Mouse (Mus musculus) kidney, embryonic 14.5 days (tissue): ENCODE results near the gene Rpl35. TPM values are rescaled to one million over a fixed set of nuclear protein-coding genes. Genes with fewer than 3 reads are reported as not detected.
A peak's percentile ranks its signal among the peaks of the same experiment; 100 is the strongest.

Experiments used
- ATAC-seq: fragments of 200-750 bp; cut with Nextera tagmentation; 2 replicates; pipeline ENCODE4 v1.8.0; 2017; ENCODE audit warnings: moderate number of reproducible peaks, mild to moderate bottlenecking, moderate TSS enrichment, moderate library complexity; ENCODE audit not compliant: low FRiP score, low TSS enrichment
- H3K27ac ChIP-seq: fragments of 300-500 bp; sonication (generic); 2 replicates; pipeline ENCODE4 v1.5.1; 2014; ENCODE audit warnings: low read depth, mild to moderate bottlenecking, low read length, moderate library complexity, mixed read lengths
- H3K27me3 ChIP-seq: fragments of 300-500 bp; sonication (generic); 2 replicates; pipeline ENCODE4 v1.6.1; 2014; ENCODE audit warnings: mild to moderate bottlenecking, low read length; ENCODE audit not compliant: control insufficient read depth, insufficient read depth
- H3K36me3 ChIP-seq: fragments of 300-500 bp; sonication (generic); 2 replicates; pipeline ENCODE4 v1.6.1; 2014; ENCODE audit warnings: low read length, mixed read lengths; ENCODE audit not compliant: control insufficient read depth, insufficient read depth
- H3K4me1 ChIP-seq: fragments of 300-500 bp; sonication (generic); 2 replicates; pipeline ENCODE4 v1.6.1; 2014; ENCODE audit warnings: low read length, mixed read lengths; ENCODE audit not compliant: control insufficient read depth, insufficient read depth
- H3K4me2 ChIP-seq: fragments of 300-500 bp; sonication (generic); replicated peaks from 2 replicates; pipeline ENCODE4 v1.6.1; 2014; ENCODE audit warnings: low read depth, mild to moderate bottlenecking, low read length
- H3K4me3 ChIP-seq: fragments of 300-500 bp; sonication (generic); 2 replicates; pipeline ENCODE4 v1.5.1; 2014; ENCODE audit warnings: mild to moderate bottlenecking, low read length
- H3K9ac ChIP-seq: fragments of 300-500 bp; sonication (generic); 2 replicates; pipeline ENCODE4 v1.6.1; 2014; ENCODE audit warnings: low read depth, mild to moderate bottlenecking, low read length, moderate library complexity
- H3K9me3 ChIP-seq: fragments of 300-500 bp; sonication (generic); 2 replicates; pipeline ENCODE4 v1.6.1; 2016; ENCODE audit warnings: low read length; ENCODE audit not compliant: control insufficient read depth
- WGBS: fragments of 180-500 bp; shearing (Covaris S2); extraction: QIAGEN DNeasy Blood & Tissue Kit; methylation state at CpG from one replicate; pipeline ENCODE4 v1.1.7; 2014; 5-methylcytosine and 5-hydroxymethylcytosine counted together
- polyA plus RNA-seq: library from polyadenylated mRNA; unstranded; fragments of >200 nt; fragmentation: Nextera tagmentation; extraction: Ambion mirVana; gene quantifications from 2 replicates; pipeline ENCODE4 v1.2.1, GENCODE M21; 2014

Rpl35 gene
- 1,034 and 1,450 TPM in 2 replicates for polyA plus RNA-seq

DNA sequence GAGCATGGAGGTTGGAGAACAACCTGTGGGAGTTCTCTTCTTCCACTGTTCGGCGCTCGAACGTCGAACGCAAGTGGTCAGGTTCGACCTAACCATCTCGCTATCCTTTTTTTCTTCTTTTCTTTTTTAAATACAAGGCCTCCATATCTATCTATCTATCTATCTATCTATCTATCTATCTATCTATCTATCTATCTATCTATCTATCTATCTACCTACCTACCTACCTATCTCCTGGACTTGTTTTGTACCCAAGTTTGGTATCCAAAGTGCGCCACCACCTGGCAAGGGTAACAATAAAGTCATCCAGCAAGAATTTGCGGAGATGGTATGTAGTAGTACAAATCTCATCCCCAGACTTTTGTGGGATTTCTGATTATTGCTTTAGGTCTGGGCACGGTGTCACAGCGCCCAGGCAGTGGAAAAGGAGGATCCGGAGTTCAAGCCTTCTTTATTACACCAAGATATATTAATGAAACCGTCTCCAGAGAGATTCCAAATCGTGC is at the start of gene Rpl35:
Rpl35 (minus strand) TSS at position 51 of the 506 bp plus-strand sequence.
- Histone ChIP-seq H3K27ac (peak within 1 kb of the TSS; percentile 69; the same call in 1 of the 2 replicates), H3K9me3 (no peaks in the 10 kb centered on the region), H3K4me1 (peaks cover 31% of the 10 kb centered on the region), H3K4me2 (peak within 1 kb of the TSS; percentile 97), H3K27me3 (no peaks in the 10 kb centered on the region), H3K4me3 (peak within 1 kb of the TSS; percentile 91), H3K9ac (peak within 1 kb of the TSS; percentile 93), H3K36me3 (peaks cover 33% of the 10 kb centered on the region)
- ATAC-seq, result no peak
- WGBS, result 14% methylated on average over 15 of the region's 15 CpGs

GRCm38 (mm10) chr2:39048515-39048914 is 43.1 kb upstream of the Rpl35 start:
- H3K9ac ChIP-seq, result no peak overlapping the region
- ATAC-seq, result no peak
- no peaks in the 10 kb centered on the region for H3K4me1 ChIP-seq
- no peak overlapping the region for H3K4me3 ChIP-seq
- peaks cover 56% of the 10 kb centered on the region for H3K36me3 ChIP-seq
- 90% methylated on average over 1 of the region's 1 CpGs for WGBS
- no peaks in the 10 kb centered on the region for H3K27me3 ChIP-seq
- H3K9me3 ChIP-seq, result no peaks in the 10 kb centered on the region
- no peak overlapping the region for H3K27ac ChIP-seq
- H3K4me2 ChIP-seq, result no peak overlapping the region

GRCm38 (mm10) chr2:39040215-39040614 is 34.8 kb upstream of the Rpl35 start:
- Histone ChIP-seq H3K4me2 (no peak overlapping the region), H3K27ac (no peak overlapping the region), H3K9ac (no peak overlapping the region), H3K9me3 (no peaks in the 10 kb centered on the region), H3K4me3 (no peak overlapping the region), H3K36me3 (peaks cover 53% of the 10 kb centered on the region), H3K27me3 (no peaks in the 10 kb centered on the region), H3K4me1 (no peaks in the 10 kb centered on the region)
- ATAC-seq, result no peak
- 96% methylated on average over 1 of the region's 1 CpGs for WGBS

DNA sequence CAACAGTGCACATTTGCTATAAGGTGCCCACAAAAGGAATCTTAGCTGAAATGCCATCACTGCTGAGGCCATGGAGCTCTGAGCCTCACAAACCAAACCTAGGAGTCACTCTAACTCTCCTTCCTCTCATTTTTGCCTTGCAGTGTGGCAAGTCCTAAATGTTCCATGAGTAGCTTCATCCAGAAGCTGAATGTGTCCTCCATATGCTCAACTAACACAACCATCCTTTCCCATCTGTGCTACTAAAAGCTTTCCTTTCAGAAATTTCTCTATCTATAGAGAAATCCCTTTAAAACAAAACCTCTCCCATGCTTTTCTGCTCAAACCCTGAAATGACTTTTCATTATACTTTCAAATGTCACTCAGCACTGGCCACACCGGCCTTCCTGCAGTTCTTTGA is 26.2 kb upstream of the Rpl35 start:
- H3K9ac ChIP-seq, result no peak overlapping the region
- peaks cover 63% of the 10 kb centered on the region for H3K36me3 ChIP-seq
- H3K27me3 ChIP-seq, result no peaks in the 10 kb centered on the region
- no peaks in the 10 kb centered on the region for H3K4me1 ChIP-seq
- H3K27ac ChIP-seq, result no peak overlapping the region
- H3K4me3 ChIP-seq, result no peak overlapping the region
- no peak for ATAC-seq
- no peaks in the 10 kb centered on the region for H3K9me3 ChIP-seq
- WGBS, result 98% methylated on average over 1 of the region's 1 CpGs
- no peak overlapping the region for H3K4me2 ChIP-seq

- H3K27me3 ChIP-seq, result no peaks in the 10 kb centered on the region
- no peak overlapping the region for H3K4me2 ChIP-seq
- WGBS, result 73% methylated on average over 1 of the region's 1 CpGs
- H3K4me1 ChIP-seq, result no peaks in the 10 kb centered on the region
- no peak overlapping the region for H3K9ac ChIP-seq
- H3K9me3 ChIP-seq, result no peaks in the 10 kb centered on the region
- H3K27ac ChIP-seq, result no peak overlapping the region
- H3K4me3 ChIP-seq, result no peak overlapping the region
- no peak for ATAC-seq
- H3K36me3 ChIP-seq, result peaks cover 84% of the 10 kb centered on the region
Observed at GRCm38 (mm10) chr2:39020004-39020403, 14.6 kb upstream of the Rpl35 start.

GRCm38 (mm10) chr2:39016581-39016980 is 11.2 kb upstream of the Rpl35 start:
- ATAC-seq, result no peak

DNA sequence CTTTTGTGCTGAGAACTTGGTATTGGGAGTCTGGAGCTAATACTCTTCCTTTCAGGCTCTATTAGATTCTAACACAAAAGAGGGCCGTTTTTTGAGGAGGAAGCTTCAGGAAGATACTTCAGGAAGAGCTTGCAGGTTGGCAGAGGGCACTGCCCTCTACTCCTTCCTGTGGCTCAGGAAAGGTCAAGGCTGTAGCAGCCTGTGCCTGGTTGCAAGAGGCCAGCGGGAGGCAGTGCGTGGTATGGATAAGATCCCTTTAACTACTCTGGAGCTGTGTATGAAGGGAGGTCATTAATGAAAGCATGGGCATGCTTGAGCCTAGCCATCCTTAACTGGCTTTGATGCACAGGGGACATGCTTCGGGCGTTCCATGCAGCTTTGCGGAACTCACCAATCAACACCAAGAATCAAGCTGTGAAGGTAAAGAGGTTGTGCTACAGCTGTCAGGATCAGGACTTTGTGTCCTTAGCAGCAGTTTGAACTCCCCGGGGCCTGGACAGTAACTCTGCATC is 7.4 kb upstream of the Rpl35 start:
- no peaks in the 10 kb centered on the region for H3K9me3 ChIP-seq
- no peak overlapping the region for H3K4me2 ChIP-seq
- 85% methylated on average over 7 of the region's 7 CpGs for whole genome bisulfite sequencing
- H3K27ac ChIP-seq, result no peak overlapping the region
- no peak overlapping the region for H3K9ac ChIP-seq
- H3K27me3 ChIP-seq, result no peaks in the 10 kb centered on the region
- no peak overlapping the region for H3K4me3 ChIP-seq
- no peak for ATAC-seq
- H3K36me3 ChIP-seq, result peaks cover 56% of the 10 kb centered on the region
- peaks cover 7% of the 10 kb centered on the region for H3K4me1 ChIP-seq

More at GRCm38 (mm10) chr2:39016581-39016980, 11.2 kb upstream of the Rpl35 start:
- peaks cover 84% of the 10 kb centered on the region for H3K36me3 ChIP-seq
- H3K9me3 ChIP-seq, result no peaks in the 10 kb centered on the region
- H3K27ac ChIP-seq, result no peak overlapping the region
- no peaks in the 10 kb centered on the region for H3K27me3 ChIP-seq
- H3K9ac ChIP-seq, result no peak overlapping the region
- no peak overlapping the region for H3K4me3 ChIP-seq
- H3K4me2 ChIP-seq, result no peak overlapping the region
- no peaks in the 10 kb centered on the region for H3K4me1 ChIP-seq
- 81% methylated on average over 3 of the region's 3 CpGs for WGBS

GRCm38 (mm10) chr2:39011971-39012370 is 6.5 kb upstream of the Rpl35 start:
- Histone ChIP-seq H3K9ac (no peak overlapping the region), H3K9me3 (no peaks in the 10 kb centered on the region), H3K27ac (no peak overlapping the region), H3K4me3 (no peak overlapping the region), H3K4me1 (peaks cover 11% of the 10 kb centered on the region), H3K27me3 (no peaks in the 10 kb centered on the region), H3K36me3 (peaks cover 47% of the 10 kb centered on the region), H3K4me2 (no peak overlapping the region)
- ATAC-seq, result no peak
- WGBS, result 91% methylated on average over 3 of the region's 3 CpGs

DNA sequence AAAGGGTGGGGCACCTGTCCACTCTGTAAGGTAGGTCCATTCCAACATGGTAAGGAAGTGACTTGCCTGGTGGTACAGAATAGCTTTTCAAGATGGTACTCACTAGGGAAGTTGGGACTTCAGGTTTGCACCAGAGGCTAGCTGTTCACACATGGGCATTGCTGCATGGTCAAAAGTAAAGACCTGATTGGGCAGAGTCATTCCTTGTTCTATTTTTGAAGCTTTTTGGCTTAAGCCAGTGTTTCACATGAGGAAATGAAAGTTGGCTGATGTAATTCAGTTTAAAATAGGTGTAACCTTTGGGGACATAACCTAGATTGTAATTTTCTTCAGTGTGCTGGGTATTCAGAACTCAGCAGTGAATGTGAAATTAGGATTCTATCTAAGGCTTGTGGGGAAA is 5.8 kb upstream of the Rpl35 start:
- ATAC-seq, result no peak
- H3K4me1 ChIP-seq, result peaks cover 13% of the 10 kb centered on the region
- peaks cover 40% of the 10 kb centered on the region for H3K36me3 ChIP-seq
- H3K4me3 ChIP-seq, result no peak overlapping the region
- H3K9me3 ChIP-seq, result no peaks in the 10 kb centered on the region
- H3K27ac ChIP-seq, result no peak overlapping the region
- no peak overlapping the region for H3K4me2 ChIP-seq
- no peaks in the 10 kb centered on the region for H3K27me3 ChIP-seq
- no peak overlapping the region for H3K9ac ChIP-seq
